Mouse (Mus musculus): ENCODE results near the gene Faap20.

Faap20 gene

DNA sequence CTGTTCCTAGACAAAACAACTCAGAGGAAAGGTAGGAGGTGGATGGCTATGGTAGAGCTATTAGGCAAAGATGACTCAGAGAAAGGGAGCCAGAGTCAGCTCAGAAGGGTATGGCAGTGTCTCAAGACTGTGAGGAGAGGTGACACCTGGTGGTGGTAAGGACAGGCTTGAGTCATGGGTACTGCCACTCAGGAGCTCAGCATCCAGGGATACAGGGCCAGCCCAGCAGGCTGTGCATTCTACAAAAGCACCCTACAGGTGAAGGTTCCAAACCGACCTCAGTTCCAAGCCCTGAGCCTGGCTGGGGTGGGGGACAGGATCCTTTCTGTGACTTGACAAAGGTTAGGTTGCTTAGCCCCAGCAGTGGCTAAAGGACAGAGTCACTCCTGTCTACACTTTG is 39.0 kb downstream of the Faap20 start:
- no peak for DNase-seq

GRCm38 (mm10) chr4:155290045-155290444 is 40.4 kb downstream of the Faap20 start:
- no peak for DNase-seq

- DNase-seq, result no peak
Measured at GRCm38 (mm10) chr4:155292863-155293262, 43.3 kb downstream of the Faap20 start.

GRCm38 (mm10) chr4:155294381-155294780 is 44.8 kb downstream of the Faap20 start:
- no peak for DNase-seq

DNA sequence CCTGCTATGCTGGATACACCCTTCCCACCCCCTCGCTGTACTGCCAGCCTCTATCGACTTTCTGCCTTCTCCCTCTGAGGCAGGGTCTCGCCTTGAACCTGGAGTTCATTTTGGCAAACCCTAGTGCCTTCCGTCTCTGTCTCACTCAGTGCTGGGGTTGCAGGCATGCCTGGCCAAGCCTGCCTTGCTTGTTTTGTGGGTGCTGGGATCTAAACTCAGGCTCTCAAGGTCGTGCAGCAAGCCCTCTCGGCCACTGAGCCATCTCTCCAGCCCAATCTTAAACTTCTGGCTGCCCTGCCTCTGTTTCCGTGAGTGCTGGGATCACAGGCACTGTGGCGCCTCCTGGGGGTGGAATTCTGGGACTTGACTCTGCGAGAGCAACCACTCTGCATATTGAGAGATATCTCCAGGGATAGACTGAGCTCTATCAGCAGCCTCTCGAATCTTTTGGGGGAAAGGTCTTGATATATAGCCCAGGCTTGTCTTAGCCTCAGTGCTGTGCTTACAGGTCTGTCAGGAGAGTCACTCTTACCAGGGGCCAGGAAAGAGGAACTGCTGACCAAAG is 45.5 kb downstream of the Faap20 start:
- DNase-seq, result no peak

DNA sequence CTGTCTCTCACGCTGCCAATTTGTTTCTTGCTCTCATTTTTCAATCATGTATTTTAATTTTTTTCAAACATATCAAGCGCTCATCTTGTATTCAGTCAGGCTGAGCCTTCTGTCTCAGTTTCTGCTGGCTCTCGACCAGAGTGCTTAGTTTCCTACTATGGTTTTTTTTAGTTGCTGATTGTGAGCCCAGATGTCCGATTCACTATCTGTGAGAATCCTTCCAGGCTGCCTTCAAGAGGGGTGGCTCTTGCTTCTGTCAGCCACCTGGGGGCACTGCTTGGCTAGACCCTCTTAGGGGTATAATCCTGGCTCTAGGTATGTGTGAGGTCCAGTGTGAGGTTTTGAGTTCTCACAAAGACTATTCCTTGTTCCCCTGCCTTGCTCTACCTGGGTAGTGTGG is 46.4 kb downstream of the Faap20 start:
- DNase-seq, result no peak

- no peak for DNase-seq
Measured at GRCm38 (mm10) chr4:155297057-155297456, 47.5 kb downstream of the Faap20 start.

DNA sequence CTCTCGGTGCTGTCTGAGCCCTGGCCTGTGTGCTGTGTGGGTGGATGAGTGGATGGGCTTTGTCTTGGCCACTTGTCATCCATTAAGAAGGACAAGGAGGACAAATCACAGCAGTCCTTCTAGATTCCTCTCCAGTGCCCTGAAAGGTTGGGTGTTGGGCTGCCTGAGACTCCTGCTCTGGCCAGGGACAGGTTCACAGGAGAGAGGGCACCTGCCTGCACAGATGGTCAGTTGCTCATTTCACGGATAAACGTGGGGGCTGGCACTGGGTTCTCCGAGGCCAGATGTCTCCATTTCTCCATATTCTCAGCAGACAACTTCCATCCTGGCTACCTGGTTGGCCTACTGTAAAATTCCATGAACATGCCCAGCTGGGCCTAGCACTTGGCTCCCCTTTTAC is 49.2 kb downstream of the Faap20 start:
- no peak for DNase-seq

GRCm38 (mm10) chr4:155300421-155301097 is 51.0 kb downstream of the Faap20 start:
- no peak for DNase-seq

GRCm38 (mm10) chr4:155301098-155301447 is 51.5 kb downstream of the Faap20 start:
- DNase-seq, result no peak

DNA sequence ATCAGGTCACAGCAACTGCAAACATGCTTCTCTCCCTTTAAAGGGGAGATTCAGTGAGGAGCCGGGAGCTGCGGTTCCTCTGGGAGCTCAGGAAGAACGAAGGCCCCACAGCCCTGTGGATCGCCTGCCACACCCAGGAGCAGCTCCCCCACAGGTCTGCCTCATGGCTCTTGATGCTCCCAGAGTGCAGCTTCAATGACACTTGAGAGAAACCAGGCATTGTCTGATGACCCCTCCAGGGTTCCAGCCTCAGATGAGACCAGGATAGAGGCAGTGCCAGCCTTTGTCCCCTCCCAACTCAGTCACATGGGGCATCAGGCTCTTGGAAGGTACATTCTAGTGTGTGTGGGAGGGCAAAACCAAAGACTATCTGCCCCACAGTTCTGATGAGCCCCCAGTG is 52.4 kb downstream of the Faap20 start:
- DNase-seq, result no peak

- no peak for DNase-seq
Measured at GRCm38 (mm10) chr4:155304508-155305096, 55.0 kb downstream of the Faap20 start.

DNA sequence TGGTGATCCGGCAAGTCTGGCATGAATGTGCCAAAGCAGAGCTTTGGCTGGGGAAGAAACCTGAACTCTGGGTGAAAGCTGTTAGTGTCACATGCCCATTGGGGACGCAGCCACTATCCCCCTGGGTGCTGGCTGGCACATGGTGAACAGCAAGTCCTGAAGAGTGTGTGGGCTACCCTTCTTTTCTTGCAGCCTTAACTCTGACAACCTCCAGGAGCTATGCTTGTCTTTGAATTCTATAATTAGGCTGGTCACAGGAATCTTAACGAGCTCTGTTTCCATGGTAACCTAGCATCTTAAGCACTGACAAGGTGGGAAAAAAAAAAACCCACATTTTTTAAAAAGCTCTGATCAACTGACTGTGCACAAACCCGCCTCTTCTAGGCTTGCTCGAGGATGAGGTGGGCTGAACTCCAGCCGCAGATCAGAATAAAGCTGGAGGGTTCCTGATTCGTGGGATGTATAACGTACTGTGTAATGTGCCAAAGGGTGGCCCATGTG is 56.0 kb downstream of the Faap20 start:
- no peak for DNase-seq
